Mouse (Mus musculus) hindbrain, embryonic 16.5 days (tissue): ENCODE data around the gene Rarb. TPM values are rescaled to one million over a fixed set of nuclear protein-coding genes. Genes with fewer than 3 reads are reported as not detected.

Experiments used
- ATAC-seq: fragments of 200-750 bp; cut with Nextera tagmentation; 2 replicates; pipeline ENCODE4 v1.8.0; 2017; ENCODE audit warnings: moderate TSS enrichment, moderate library complexity
- H3K27ac ChIP-seq: fragments of 300-500 bp; sonication (generic); 2 replicates; pipeline ENCODE4 v1.5.1; 2014; ENCODE audit warnings: low read depth, mild to moderate bottlenecking, control low read depth, low read length, moderate library complexity
- H3K27me3 ChIP-seq: fragments of 300-500 bp; sonication (generic); replicated peaks from 2 replicates; pipeline ENCODE4 v1.6.1; 2014; ENCODE audit warnings: low read length; ENCODE audit not compliant: control insufficient read depth, insufficient read depth
- H3K36me3 ChIP-seq: fragments of 300-500 bp; sonication (generic); 2 replicates; pipeline ENCODE4 v1.6.1; 2014; ENCODE audit warnings: mild to moderate bottlenecking, low read length, moderate library complexity, mixed read lengths; ENCODE audit not compliant: control insufficient read depth, insufficient read depth
- H3K4me1 ChIP-seq: fragments of 300-500 bp; sonication (generic); 2 replicates; pipeline ENCODE4 v1.6.1; 2014; ENCODE audit warnings: low read depth, low read length; ENCODE audit not compliant: control insufficient read depth, insufficient read depth
- H3K4me2 ChIP-seq: fragments of 300-500 bp; sonication (generic); 2 replicates; pipeline ENCODE4 v1.6.1; 2014; ENCODE audit warnings: mild to moderate bottlenecking, low read length, control low read depth, moderate library complexity
- H3K4me3 ChIP-seq: fragments of 300-500 bp; sonication (generic); 2 replicates; pipeline ENCODE4 v1.5.1; 2014; ENCODE audit warnings: mild to moderate bottlenecking, low read length, control low read depth, moderate library complexity
- H3K9ac ChIP-seq: fragments of 300-500 bp; sonication (generic); 2 replicates; pipeline ENCODE4 v1.6.1; 2014; ENCODE audit warnings: low read depth, mild to moderate bottlenecking, control low read depth, low read length, moderate library complexity
- H3K9me3 ChIP-seq: fragments of 300-500 bp; sonication (generic); 2 replicates; pipeline ENCODE4 v1.6.1; 2014; ENCODE audit warnings: mild to moderate bottlenecking, low read length, moderate library complexity; ENCODE audit not compliant: control insufficient read depth
- WGBS: fragments of 180-500 bp; shearing (Covaris S2); extraction: QIAGEN DNeasy Blood & Tissue Kit; methylation state at CpG from one replicate; pipeline ENCODE4 v1.1.7; 2014; 5-methylcytosine and 5-hydroxymethylcytosine counted together
- polyA plus RNA-seq: library from polyadenylated mRNA; unstranded; fragments of >200 nt; fragmentation: Nextera tagmentation; extraction: Ambion mirVana; gene quantifications from 2 replicates; pipeline ENCODE4 v1.2.1, GENCODE M21; 2015

The Rarb gene
- polyA plus RNA-seq, 1 experiment from 2014 or later = 13.4 TPM

DNA sequence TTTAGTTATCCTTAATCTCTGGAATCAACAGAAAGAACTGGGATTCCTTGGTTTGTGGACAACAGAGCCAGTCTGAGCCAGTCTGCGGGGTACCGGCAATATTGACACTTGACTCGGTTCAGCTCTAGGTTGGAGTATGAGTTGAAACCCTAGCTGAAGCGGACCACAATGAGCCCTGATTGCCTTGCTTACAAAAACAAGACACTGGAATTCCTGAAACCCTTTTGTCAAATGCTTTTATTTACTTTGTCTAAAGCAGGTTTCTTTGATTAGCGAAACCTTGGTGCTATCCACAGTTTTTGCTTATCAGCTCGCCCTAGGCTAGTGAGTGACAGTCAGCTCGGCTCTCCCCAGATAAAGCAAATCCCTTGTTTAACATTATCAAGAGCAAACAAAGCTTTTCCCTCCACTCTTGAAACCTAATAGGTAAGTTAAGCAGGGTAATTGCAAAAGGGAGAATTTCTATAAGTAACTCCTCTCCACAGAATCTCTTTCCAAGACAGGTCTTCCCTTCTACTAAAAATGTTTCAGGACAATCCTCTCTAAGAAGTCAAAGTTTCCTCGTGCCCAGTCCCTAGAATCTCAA is 246.1 kb downstream of the Rarb start:
- peaks cover 3% of the 10 kb centered on the region for H3K27me3 ChIP-seq
- H3K36me3 ChIP-seq = no peaks in the 10 kb centered on the region
- H3K4me2 ChIP-seq = peak overlapping the region; percentile 37
- H3K4me3 ChIP-seq = peak overlapping the region; percentile 28
- H3K9ac ChIP-seq = no peak overlapping the region
- H3K9me3 ChIP-seq = no peaks in the 10 kb centered on the region
- 23% methylated on average over 8 of the region's 8 CpGs for WGBS
- no peak overlapping the region for H3K27ac ChIP-seq
- no peak for ATAC-seq
- H3K4me1 ChIP-seq = no peaks in the 10 kb centered on the region; the same call in none of the 2 replicates

DNA sequence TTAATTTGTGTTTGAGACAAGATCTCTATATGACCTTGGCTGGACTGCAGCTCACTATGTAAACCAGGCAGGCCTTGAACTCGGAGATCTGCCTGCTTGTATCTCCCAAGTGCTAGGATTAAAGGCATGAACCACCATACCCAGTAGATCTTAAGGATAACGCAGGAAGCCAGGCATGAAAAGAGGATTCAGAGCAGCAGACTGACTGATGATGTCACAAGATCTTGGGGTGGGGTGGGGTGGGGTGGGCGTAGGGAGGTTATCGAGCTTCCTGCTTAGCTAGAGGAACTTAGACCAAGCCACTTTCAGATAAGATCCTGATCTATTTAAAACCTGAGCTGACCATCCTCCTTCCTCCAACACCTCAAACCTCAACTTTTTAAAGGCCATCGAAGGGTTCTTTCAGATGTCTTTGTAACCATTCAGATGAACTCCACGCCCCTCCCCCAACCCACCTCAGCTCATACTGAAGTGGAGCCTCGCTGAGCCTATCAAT is 249.4 kb downstream of the Rarb start:
- Histone ChIP-seq H3K27me3 (no peaks in the 10 kb centered on the region; the same call in 1 of the 2 replicates), H3K27ac (no peak overlapping the region), H3K9ac (no peak overlapping the region), H3K4me2 (no peak overlapping the region), H3K9me3 (no peaks in the 10 kb centered on the region), H3K36me3 (no peaks in the 10 kb centered on the region), H3K4me3 (no peak overlapping the region), H3K4me1 (no peaks in the 10 kb centered on the region; the same call in 1 of the 2 replicates)
- ATAC-seq = no peak
- WGBS = 52% methylated on average over 7 of the region's 7 CpGs

DNA sequence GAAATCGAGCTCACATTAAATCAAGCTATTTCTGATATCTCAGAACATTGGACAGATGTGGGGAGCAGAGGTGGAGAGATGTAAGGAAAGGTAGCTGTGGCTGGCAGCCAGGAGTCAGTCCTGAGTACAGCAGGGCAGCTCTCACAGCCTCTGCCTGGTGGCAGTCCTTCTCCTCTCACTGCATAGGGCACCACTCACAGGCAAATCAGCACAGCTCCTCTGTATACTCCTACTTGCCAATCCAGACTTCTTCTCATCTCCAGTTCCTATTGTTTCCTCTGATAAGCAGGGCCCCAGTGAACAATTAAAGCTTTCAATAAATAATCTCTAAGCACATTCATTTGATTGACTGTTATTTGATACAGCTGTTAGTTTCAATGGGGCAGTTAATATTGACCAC is 252.0 kb downstream of the Rarb start:
- no peak; the same call in 1 of the 2 replicates for ATAC-seq
- Histone ChIP-seq H3K4me3 (no peak overlapping the region), H3K36me3 (no peaks in the 10 kb centered on the region), H3K4me2 (no peak overlapping the region), H3K9me3 (no peaks in the 10 kb centered on the region), H3K9ac (no peak overlapping the region), H3K4me1 (no peaks in the 10 kb centered on the region), H3K27me3 (no peaks in the 10 kb centered on the region), H3K27ac (no peak overlapping the region)
- WGBS = 67% methylated on average over 1 of the region's 1 CpGs

DNA sequence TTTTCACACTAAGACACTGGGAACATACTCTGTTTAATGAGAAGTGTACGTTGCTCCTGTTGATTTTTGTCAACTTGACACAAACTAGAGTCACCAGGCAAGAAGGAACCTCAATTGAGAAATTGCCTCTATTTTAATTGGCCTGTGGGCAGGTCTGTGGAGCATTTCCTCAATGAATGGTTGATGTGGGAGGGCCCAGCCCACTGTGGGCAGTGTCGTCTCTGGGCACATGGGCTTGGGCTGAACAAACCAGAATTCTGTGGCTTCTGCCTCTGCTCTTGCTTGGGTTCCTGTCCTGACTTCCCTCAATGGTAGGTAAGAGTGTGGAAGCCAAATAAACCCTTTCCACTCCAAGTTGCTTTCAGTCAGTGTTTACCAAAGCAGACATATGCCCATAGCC is 255.0 kb downstream of the Rarb start:
- no peak for ATAC-seq
- Histone ChIP-seq H3K27me3 (no peaks in the 10 kb centered on the region), H3K4me2 (no peak overlapping the region), H3K9me3 (no peaks in the 10 kb centered on the region), H3K36me3 (no peaks in the 10 kb centered on the region), H3K9ac (no peak overlapping the region), H3K4me3 (no peak overlapping the region), H3K4me1 (peaks cover 2% of the 10 kb centered on the region), H3K27ac (no peak overlapping the region)
- WGBS = 85% methylated on average over 2 of the region's 2 CpGs

DNA sequence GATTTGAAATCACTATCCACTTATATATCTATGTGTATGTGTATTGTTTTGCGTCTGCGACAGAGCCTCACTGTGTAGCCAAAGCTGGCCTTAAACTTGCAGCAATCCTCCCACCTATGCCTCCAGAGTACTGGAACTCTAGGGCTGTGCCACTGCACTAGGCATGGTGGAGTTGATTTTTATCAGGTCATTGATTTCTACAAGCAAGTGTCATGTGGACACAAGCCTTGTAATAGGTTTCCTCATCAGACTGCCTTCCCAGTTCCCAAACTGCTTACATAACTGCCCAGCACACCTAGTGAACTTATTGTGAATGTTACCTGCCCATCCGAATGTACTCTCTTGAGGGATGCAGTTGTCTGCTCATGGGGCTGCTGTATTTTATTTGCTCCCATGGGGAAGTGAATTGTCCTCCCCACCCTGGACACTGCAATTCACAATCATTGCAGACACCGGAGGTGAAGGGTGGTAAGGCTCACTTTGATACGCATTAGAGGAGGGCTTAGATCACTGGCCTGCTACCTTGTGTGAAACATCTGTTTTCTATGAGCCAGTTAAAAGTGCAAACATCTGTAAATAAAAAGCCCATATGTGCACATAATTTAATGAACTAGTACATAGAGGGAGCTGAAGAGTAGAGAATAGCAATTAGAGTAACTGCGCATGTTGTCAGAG is 257.3 kb downstream of the Rarb start:
- no peak overlapping the region for H3K27ac ChIP-seq
- H3K4me1 ChIP-seq = peaks cover 2% of the 10 kb centered on the region
- H3K9ac ChIP-seq = no peak overlapping the region
- 84% methylated on average over 6 of the region's 6 CpGs for WGBS
- no peak overlapping the region for H3K4me2 ChIP-seq
- no peaks in the 10 kb centered on the region for H3K36me3 ChIP-seq
- H3K27me3 ChIP-seq = no peaks in the 10 kb centered on the region
- H3K4me3 ChIP-seq = no peak overlapping the region
- no peaks in the 10 kb centered on the region for H3K9me3 ChIP-seq
- no peak for ATAC-seq

DNA sequence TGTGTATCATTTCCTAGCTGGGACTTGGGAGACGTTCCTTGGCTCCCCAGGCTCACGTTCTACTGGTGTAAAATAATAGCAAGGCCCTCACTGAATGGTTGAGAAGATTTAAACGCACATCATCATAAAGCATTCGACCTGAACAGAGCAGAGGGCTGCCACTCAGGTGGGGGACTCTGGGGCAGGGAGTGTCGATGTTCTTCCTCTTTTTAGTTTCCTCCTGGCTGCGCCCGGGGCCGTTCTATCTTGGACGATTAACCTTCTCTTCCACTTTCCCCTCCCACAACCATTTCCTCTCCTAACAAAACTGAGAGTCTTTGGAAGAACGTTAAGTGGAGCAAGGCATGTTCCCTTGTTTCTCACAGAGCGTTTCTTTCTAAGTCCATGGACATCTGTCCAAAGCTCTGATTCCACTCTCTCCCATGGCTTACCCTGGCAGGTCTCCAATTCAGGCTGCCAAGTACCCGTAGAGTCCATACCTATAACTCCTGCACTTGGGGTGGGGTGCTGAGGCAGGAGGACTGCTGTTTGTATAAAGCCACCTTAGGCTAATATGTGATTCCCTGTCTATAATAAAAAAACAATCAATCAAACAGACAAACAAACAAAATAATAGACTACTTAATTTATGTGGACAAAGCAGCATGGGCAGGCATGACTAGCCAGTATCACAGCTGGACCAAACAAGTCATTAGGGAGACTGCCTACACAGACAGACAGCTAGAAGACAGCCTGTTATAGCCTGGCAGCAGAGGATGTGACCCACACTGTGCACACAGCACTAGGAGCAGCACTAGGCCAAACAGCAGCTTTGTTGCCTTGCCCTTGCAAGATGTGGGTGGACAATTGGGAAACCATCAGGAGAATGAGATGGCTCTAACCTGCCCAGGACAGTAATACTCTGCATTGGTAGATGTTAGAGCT is 259.4 kb downstream of the Rarb start:
- H3K4me3 ChIP-seq = no peak overlapping the region
- H3K27ac ChIP-seq = no peak overlapping the region
- WGBS = 70% methylated on average over 12 of the region's 12 CpGs
- H3K9ac ChIP-seq = no peak overlapping the region
- no peaks in the 10 kb centered on the region for H3K36me3 ChIP-seq
- H3K4me2 ChIP-seq = no peak overlapping the region
- no peaks in the 10 kb centered on the region for H3K27me3 ChIP-seq
- H3K4me1 ChIP-seq = peaks cover 4% of the 10 kb centered on the region
- ATAC-seq = 0 out of 2 replicates have a peak, but pooled peaks have one; percentile 43
- H3K9me3 ChIP-seq = no peaks in the 10 kb centered on the region

DNA sequence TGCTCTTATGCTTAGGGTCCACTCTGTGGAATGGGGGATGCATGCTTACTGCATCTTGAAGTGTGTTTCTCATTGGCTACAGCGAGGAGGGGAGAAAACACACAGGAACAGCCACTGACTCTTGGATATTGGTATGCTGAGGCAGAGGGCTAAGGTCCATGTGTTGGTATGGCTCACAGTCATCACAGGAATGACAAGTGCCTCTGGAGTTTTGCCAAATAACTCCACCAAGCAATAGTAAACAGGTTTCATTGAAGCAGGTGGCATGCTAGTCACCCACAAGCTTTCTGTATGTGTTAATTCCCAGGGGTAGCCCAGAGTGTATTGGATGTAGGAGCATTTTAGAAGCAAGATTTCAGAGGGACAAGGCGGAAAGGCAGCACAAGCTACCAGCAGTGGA is 260.9 kb downstream of the Rarb start:
- WGBS = 94% methylated on average over 2 of the region's 2 CpGs
- no peaks in the 10 kb centered on the region for H3K27me3 ChIP-seq
- H3K4me3 ChIP-seq = no peak overlapping the region
- no peaks in the 10 kb centered on the region for H3K36me3 ChIP-seq
- ATAC-seq = no peak
- no peak overlapping the region for H3K9ac ChIP-seq
- peaks cover 6% of the 10 kb centered on the region for H3K4me1 ChIP-seq
- H3K9me3 ChIP-seq = no peaks in the 10 kb centered on the region
- H3K4me2 ChIP-seq = no peak overlapping the region
- H3K27ac ChIP-seq = no peak overlapping the region

DNA sequence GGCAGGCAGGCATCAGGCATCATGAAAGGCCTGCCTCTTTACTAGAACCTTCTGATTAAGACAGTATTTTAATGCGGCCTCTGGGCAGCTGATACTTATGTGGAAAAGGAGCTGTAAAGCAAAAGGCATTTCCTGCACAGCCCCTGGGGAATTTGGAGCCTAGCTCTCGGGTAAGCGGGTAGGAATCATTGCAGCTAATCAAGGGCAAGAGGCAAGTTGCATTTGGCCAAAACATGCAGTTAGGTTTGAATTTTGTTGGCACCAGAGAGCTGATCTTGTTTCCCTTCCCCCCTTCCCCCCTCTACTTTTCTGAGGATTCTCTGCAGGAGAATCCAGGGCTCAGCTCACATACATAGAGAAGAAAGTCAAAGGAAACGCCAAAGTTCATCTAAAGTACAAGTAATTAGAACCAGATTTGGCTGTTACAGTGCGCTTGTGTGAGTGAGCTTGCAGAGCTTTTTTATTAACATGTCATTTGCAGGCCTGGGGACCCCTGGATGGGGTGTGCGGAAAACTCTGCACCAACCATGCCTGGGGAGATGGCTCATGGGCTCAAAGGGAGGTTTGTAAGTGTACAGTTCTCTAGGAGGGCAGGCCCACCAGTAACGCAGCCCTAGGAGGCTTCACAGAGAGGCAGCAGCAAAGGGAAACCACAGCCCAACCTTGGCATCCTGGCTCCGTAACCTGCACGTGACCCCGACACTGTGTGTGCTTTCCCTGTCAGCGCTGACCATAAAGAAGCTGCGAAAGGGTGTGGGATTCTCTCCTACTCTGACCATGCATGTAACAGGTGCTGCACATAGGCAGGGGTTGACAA is 264.1 kb downstream of the Rarb start:
- Histone ChIP-seq H3K9ac (0 out of 2 replicates have a peak overlapping the region, but pooled peaks have one; percentile 2), H3K4me1 (peaks cover 5% of the 10 kb centered on the region), H3K27me3 (no peaks in the 10 kb centered on the region), H3K36me3 (no peaks in the 10 kb centered on the region), H3K4me3 (no peak overlapping the region), H3K9me3 (no peaks in the 10 kb centered on the region), H3K27ac (peak overlapping the region; percentile 14), H3K4me2 (no peak overlapping the region)
- WGBS = 59% methylated on average over 12 of the region's 12 CpGs
- no peak for ATAC-seq
